Mouse (Mus musculus) inflammation-experienced regulatory T-cells (primary cell): ENCODE results near the gene Gm6890. TPM values are rescaled to one million over a fixed set of nuclear protein-coding genes. Genes with fewer than 3 reads are reported as not detected.

Source experiments
- polyA plus RNA-seq, 2 experiments: library from polyadenylated mRNA; unstranded; fragments of 100-300 nt; shearing (Covaris generic); gene quantifications; one replicate each; pipeline ENCODE4 v1.2.1; 2017

Gene Gm6890
- not detected for polyA plus RNA-seq

DNA sequence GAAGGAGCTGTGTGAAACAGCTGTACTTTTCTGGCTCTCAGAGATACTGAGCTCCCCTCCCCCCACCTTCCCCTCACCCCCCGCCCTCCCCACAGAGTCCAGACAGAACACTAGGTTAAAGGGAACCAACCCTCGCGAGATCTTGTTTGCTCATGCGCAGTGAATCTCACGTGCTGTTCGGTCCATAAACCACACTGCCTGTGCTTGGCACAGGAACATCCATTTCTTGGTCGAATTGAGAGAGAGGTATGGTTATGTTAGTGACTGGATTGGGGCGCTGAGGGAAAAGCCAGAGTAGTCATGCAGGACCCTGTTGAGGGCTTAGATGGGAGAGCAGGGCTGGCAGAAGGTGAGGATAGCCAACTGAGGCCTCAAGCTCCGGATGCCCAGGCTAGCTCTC, at the start of gene Gm6890:
Gm6890 (plus strand) TSS at position 301 of the 400 bp plus-strand sequence.

Other genes with a start within 250 kb of the Gm6890 start
- gene Olfr1326-ps1, start 166.0 kb upstream of the Gm6890 start, polyA plus RNA-seq, result not detected
- not detected for gene Olfr1325, start 148.2 kb upstream of the Gm6890 start, polyA plus RNA-seq
- 1 to 10 TPM in 1 of 2 experiments, not detected in 1; 2.7 TPM for gene Gm5640, start 95.3 kb upstream of the Gm6890 start, polyA plus RNA-seq
- under 1 TPM in 1 of 2 experiments, not detected in 1; 0.82 TPM for gene Gm5936, start 96.3 kb downstream of the Gm6890 start, polyA plus RNA-seq